Mouse (Mus musculus): ENCODE results near the gene Tmem164.
"Not testable (repeated sequence)": the region's sequence is repeated elsewhere in the genome, so short reads cannot be mapped to it uniquely, and the experiment has no call there.

Tmem164 gene

DNA sequence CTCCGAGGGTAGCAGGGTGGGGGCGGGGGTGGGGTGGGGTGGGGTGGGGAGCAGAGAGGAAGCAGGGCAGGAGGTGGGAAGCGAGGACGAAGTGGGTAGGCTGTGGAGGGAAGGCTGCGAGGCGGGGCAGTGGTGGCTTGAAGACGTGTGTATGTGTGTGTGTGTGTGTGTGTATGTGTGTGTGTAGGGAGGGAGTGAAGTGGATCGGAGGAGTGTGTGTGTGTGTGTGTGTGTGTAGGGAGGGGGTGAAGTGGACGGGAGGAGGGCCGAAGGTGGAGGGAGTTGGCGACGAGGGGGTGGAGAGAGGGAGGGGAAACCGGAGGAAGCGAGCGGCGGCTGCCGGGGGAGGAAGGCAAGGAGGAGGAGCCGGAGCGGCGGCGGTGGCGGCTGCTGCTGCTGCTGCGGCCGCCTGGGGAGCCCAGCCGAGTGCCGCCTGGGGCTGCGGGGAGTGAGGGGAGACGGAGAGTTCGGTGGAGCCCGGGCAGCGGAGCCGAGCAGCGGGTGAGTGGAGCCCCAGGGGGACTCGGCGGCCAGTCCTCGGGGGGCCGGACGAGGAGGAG lies at the start of gene Tmem164:
Tmem164 (plus strand) TSS at position 351 of the 560 bp plus-strand sequence.
- peak; percentile 82 for DNase-seq (ENCODE audit: low spot score)

GRCm38 (mm10) chrX:142632990-142633389 lies 48.2 kb upstream of the Tmem164 start:
- not testable (repeated sequence) for DNase-seq (ENCODE audit: low spot score)

GRCm38 (mm10) chrX:142647202-142647601 lies 34.0 kb upstream of the Tmem164 start:
- no peak for DNase-seq (ENCODE audit: low spot score)

- DNase-seq (ENCODE audit: low spot score) = no peak
Observed at GRCm38 (mm10) chrX:142650117-142650764, 31.0 kb upstream of the Tmem164 start.

DNA sequence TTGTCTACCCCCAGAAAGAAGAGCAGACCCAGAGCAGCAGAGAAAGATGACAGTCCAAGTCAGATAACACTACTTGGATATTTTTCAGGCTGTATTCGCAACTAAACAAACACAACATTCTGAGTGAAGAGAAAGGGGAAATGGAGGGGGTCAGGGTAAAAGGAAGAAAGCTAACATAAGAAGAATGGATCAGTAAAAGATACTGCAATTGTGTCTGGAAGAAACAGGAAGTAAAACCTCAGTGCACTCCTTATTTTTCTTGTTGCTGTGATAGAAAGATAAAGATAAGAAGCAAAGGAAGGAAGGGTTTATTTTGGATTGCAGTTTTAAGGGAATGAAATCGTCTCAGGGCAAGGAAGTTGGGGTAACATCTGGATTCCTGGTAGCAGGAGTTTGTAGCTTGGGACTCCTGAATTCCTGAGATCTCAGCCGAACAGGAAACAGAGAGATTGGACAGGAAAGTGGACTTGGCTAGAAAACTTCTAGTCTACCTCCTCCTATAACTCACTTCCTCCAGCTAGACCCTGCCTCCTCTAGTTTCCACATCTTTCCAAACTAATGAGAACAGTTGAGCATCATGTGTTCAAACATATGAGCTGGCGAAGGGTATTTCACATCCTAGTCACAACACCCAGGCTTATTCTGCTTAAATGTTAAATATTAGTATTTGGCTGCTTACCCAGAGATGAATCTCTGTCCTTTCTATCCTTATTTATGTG lies 16.3 kb upstream of the Tmem164 start:
- DNase-seq (ENCODE audit: low spot score) = no peak

GRCm38 (mm10) chrX:142665423-142665805 lies 15.8 kb upstream of the Tmem164 start:
- no peak for DNase-seq (ENCODE audit: low spot score)

- no peak for DNase-seq (ENCODE audit: low spot score)
Observed at GRCm38 (mm10) chrX:142669312-142670091, 11.7 kb upstream of the Tmem164 start.

- DNase-seq (ENCODE audit: low spot score) = no peak
Observed at GRCm38 (mm10) chrX:142670121-142670520, 11.1 kb upstream of the Tmem164 start.

- DNase-seq (ENCODE audit: low spot score) = no peak
Observed at GRCm38 (mm10) chrX:142671141-142671540, 10.1 kb upstream of the Tmem164 start.

DNA sequence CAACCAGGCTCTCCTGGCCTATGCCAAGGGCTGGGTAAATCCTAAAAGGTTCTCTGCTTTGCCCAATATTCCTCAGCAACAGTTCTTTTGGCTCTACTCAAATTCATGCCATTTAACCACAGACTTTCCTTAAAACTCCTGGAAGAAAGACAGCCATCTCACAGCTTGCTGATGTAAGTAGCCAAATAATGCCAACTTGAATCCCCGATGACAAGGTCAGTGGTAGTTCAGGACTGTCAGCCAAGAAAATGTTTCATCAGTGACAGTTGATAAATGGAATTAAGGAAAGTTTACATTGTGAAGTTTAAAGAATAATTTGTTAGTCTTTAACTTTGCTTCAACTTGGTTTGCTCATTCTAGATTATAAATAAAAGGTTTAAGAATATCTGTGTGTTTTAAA lies 8.5 kb upstream of the Tmem164 start:
- DNase-seq (ENCODE audit: low spot score) = no peak

DNA sequence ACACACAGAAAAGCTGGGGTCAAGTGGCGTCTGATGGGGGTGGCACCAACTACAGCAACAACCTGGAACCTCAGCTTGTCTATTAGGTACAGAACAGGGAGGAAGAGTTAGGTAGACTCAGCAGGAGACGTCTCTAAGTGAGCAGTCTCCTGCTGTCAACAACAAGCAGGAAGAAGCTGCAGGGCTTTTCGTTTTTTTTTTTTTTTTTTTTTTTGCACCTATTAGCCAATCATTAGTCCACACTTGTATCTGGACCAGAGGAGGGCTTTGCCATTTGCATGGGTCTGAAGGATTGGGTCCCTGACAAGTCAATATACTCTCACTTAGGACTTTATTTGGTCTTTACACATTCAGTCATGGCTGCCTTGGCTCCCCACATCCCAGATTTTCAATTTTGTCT lies 4.0 kb upstream of the Tmem164 start:
- no peak for DNase-seq (ENCODE audit: low spot score)

- no peak for DNase-seq (ENCODE audit: low spot score)
Observed at GRCm38 (mm10) chrX:142678499-142679474, 2.4 kb upstream of the Tmem164 start.

DNA sequence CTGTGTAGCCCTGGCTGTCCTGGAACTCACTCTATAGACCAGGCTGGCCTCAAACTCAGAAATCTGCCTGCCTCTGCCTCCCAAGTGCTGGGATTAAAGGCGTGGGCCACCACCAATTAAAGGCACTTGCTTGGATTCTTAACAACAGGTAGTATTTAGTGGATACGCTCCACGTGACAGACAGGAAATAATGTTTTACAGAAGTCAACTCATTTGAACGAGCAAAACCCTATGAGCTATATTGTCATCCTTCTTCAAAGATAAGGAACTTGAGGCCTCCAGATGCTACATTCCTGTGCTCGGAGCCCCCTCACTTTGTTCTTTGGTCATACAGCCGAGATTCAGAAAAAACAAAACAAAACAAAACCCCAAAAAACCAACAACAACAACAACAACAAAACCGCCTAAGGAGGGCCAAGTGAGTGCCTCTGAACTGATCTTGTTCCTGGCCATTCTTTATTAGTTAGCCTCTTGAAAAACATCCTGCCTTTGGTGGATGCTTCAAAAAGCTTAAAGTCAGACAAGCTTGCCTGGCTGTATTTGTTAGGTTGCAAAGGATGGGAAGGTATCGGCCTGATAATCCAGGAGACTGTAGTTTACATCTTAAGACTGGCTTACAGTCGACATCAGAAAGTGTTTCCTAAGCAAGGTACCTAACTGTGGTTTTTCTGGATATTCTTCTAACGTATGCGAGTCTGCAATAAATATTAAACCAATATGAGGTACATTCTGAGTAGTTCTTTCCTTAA lies 1.5 kb upstream of the Tmem164 start:
- no peak for DNase-seq (ENCODE audit: low spot score)

- no peak for DNase-seq (ENCODE audit: low spot score)
Observed at GRCm38 (mm10) chrX:142680391-142681055, 683 bp upstream of the Tmem164 start.

DNA sequence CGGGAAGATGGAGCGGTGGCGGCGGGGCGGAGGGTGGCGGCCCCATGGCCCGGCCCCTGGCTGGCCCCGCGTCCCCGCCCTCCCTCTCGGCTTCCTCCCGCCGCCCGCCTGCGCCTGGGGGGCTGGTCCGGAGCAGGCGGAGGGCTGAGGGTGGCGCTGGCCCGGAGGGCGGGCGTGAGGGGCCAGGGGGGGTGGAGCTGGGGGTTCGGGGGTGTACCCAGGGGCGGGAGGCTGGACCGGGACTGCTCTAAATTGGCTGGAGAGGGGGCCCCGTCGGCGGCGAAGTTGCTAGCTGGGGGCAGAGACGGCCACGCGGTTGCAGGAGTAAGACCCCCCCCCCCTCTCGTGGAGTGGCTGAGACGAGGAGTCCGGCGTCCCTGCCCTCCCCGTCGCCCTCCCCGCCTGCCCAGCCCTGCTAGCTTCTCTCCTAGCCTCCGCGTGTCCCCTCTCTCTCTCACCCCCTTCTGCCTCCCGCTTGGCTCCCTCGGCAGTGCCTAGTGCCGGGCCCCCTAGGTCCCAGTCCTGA lies 473 bp downstream of the Tmem164 start:
- peak; percentile 61 for DNase-seq (ENCODE audit: low spot score)

- peak; percentile 20 for DNase-seq (ENCODE audit: low spot score)
Observed at GRCm38 (mm10) chrX:142682176-142682820, 1.1 kb downstream of the Tmem164 start.

GRCm38 (mm10) chrX:142682990-142683389 lies 1.8 kb downstream of the Tmem164 start:
- DNase-seq (ENCODE audit: low spot score) = peak; percentile 48

DNA sequence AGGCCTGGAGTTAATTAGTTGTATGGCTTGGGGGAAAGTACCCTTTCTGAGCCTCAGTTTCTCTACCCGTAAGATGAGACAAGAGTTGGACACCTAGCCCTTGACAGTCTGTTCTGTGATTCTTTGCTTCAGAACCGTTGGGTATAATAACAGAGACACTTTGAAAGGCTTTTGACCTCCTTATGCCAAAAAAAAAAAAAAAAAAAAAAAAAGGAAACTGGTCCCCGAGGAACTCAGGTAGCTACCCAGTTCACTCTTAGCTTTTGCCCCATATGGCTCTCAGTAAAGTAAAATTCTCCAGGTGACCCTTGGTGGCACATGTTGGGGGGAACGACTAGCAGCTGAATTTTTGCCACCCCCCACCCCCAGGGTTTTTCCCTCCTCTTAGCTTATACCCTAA lies 3.5 kb downstream of the Tmem164 start:
- no peak for DNase-seq (ENCODE audit: low spot score)

GRCm38 (mm10) chrX:142685676-142686075 lies 4.5 kb downstream of the Tmem164 start:
- DNase-seq (ENCODE audit: low spot score) = no peak
